Mouse (Mus musculus): ENCODE data around the gene Ipo13. TPM values are rescaled to one million over a fixed set of nuclear protein-coding genes. Genes with fewer than 3 reads are reported as not detected.

The Ipo13 gene
- polyA plus RNA-seq, 1 experiment from 2014 or later: 50.3 TPM

GRCm38 (mm10) chr4:117912685-117913273 is 2.0 kb downstream of the Ipo13 start:
- no peak for ATAC-seq (ENCODE audit: insufficient number of reproducible peaks, insufficient read depth, low FRiP score, low TSS enrichment)
- Histone ChIP-seq H3K4me1 (peaks cover 28% of the 10 kb centered on the region), H3K36me3 (peaks cover 18% of the 10 kb centered on the region), H3K27ac (no peak overlapping the region), H3K4me2 (replicated peaks) (peak overlapping the region; percentile 99), H3K9me3 (no peaks in the 10 kb centered on the region), H3K27me3 (no peaks in the 10 kb centered on the region), H3K9ac (no peak overlapping the region), H3K4me3 (0 out of 2 replicates have a peak overlapping the region, but pooled peaks have one; percentile 85)
- WGBS: 45% methylated on average over 7 of the region's 7 CpGs

GRCm38 (mm10) chr4:117912131-117912561 is 2.7 kb downstream of the Ipo13 start:
- no peak for ATAC-seq (ENCODE audit: insufficient number of reproducible peaks, insufficient read depth, low FRiP score, low TSS enrichment)
- H3K4me2 ChIP-seq (replicated peaks): no peak overlapping the region
- no peaks in the 10 kb centered on the region for H3K27me3 ChIP-seq
- no peak overlapping the region for H3K9ac ChIP-seq
- no peak overlapping the region for H3K4me3 ChIP-seq
- H3K36me3 ChIP-seq: peaks cover 21% of the 10 kb centered on the region
- peaks cover 28% of the 10 kb centered on the region for H3K4me1 ChIP-seq
- H3K9me3 ChIP-seq: no peaks in the 10 kb centered on the region
- H3K27ac ChIP-seq: no peak overlapping the region
- 91% methylated on average over 13 of the region's 13 CpGs for WGBS

GRCm38 (mm10) chr4:117908834-117909453 is 5.9 kb downstream of the Ipo13 start:
- no peak overlapping the region for H3K9ac ChIP-seq

GRCm38 (mm10) chr4:117906196-117906595 is 8.6 kb downstream of the Ipo13 start:
- Histone ChIP-seq H3K9ac (no peak overlapping the region), H3K9me3 (no peaks in the 10 kb centered on the region), H3K4me3 (no peak overlapping the region), H3K36me3 (peaks cover 54% of the 10 kb centered on the region), H3K27ac (no peak overlapping the region), H3K4me2 (replicated peaks) (no peak overlapping the region), H3K4me1 (no peaks in the 10 kb centered on the region; the same call in 1 of the 2 replicates), H3K27me3 (no peaks in the 10 kb centered on the region)
- ATAC-seq (ENCODE audit: insufficient number of reproducible peaks, insufficient read depth, low FRiP score, low TSS enrichment): no peak
- WGBS: 87% methylated on average over 3 of the region's 3 CpGs

More at GRCm38 (mm10) chr4:117908834-117909453, 5.9 kb downstream of the Ipo13 start:
- H3K36me3 ChIP-seq: peaks cover 38% of the 10 kb centered on the region
- WGBS: 78% methylated on average over 8 of the region's 8 CpGs
- H3K27me3 ChIP-seq: no peaks in the 10 kb centered on the region
- no peak overlapping the region for H3K27ac ChIP-seq
- H3K9me3 ChIP-seq: no peaks in the 10 kb centered on the region
- H3K4me2 ChIP-seq (replicated peaks): no peak overlapping the region
- peaks cover 18% of the 10 kb centered on the region for H3K4me1 ChIP-seq
- ATAC-seq (ENCODE audit: insufficient number of reproducible peaks, insufficient read depth, low FRiP score, low TSS enrichment): no peak
- H3K4me3 ChIP-seq: no peak overlapping the region

- Histone ChIP-seq H3K36me3 (peaks cover 65% of the 10 kb centered on the region), H3K4me1 (no peaks in the 10 kb centered on the region; the same call in 1 of the 2 replicates), H3K9ac (no peak overlapping the region), H3K9me3 (no peaks in the 10 kb centered on the region), H3K4me3 (no peak overlapping the region), H3K4me2 (replicated peaks) (no peak overlapping the region), H3K27me3 (no peaks in the 10 kb centered on the region), H3K27ac (no peak overlapping the region)
- no peak for ATAC-seq (ENCODE audit: insufficient number of reproducible peaks, insufficient read depth, low FRiP score, low TSS enrichment)
- 90% methylated on average over 8 of the region's 8 CpGs for WGBS
These were observed 10.0 kb downstream of the Ipo13 start for GRCm38 (mm10) chr4:117904761-117905160.

- peaks cover 72% of the 10 kb centered on the region for H3K36me3 ChIP-seq
- H3K4me1 ChIP-seq: no peaks in the 10 kb centered on the region; the same call in 1 of the 2 replicates
- H3K4me3 ChIP-seq: no peak overlapping the region
- WGBS: 93% methylated on average over 10 of the region's 10 CpGs
- no peak overlapping the region for H3K27ac ChIP-seq
- H3K27me3 ChIP-seq: no peaks in the 10 kb centered on the region
- no peak overlapping the region for H3K4me2 ChIP-seq (replicated peaks)
- no peaks in the 10 kb centered on the region for H3K9me3 ChIP-seq
- no peak overlapping the region for H3K9ac ChIP-seq
- ATAC-seq (ENCODE audit: insufficient number of reproducible peaks, insufficient read depth, low FRiP score, low TSS enrichment): no peak
These were observed 10.7 kb downstream of the Ipo13 start for GRCm38 (mm10) chr4:117904094-117904493.

- H3K36me3 ChIP-seq: peaks cover 92% of the 10 kb centered on the region
- H3K4me3 ChIP-seq: no peak overlapping the region
These were observed 16.7 kb downstream of the Ipo13 start for GRCm38 (mm10) chr4:117898111-117898510.

GRCm38 (mm10) chr4:117896031-117896430 is 18.8 kb downstream of the Ipo13 start:
- H3K36me3 ChIP-seq: peaks cover 71% of the 10 kb centered on the region
- no peaks in the 10 kb centered on the region for H3K9me3 ChIP-seq
- H3K4me1 ChIP-seq: peaks cover 4% of the 10 kb centered on the region
- 91% methylated on average over 6 of the region's 6 CpGs for WGBS
- no peaks in the 10 kb centered on the region for H3K27me3 ChIP-seq
- no peak overlapping the region for H3K9ac ChIP-seq
- H3K4me2 ChIP-seq (replicated peaks): no peak overlapping the region
- no peak for ATAC-seq (ENCODE audit: insufficient number of reproducible peaks, insufficient read depth, low FRiP score, low TSS enrichment)
- no peak overlapping the region for H3K27ac ChIP-seq
- no peak overlapping the region for H3K4me3 ChIP-seq

More at GRCm38 (mm10) chr4:117898111-117898510, 16.7 kb downstream of the Ipo13 start:
- ATAC-seq (ENCODE audit: insufficient number of reproducible peaks, insufficient read depth, low FRiP score, low TSS enrichment): no peak
- H3K4me2 ChIP-seq (replicated peaks): no peak overlapping the region
- no peaks in the 10 kb centered on the region for H3K9me3 ChIP-seq
- H3K4me1 ChIP-seq: no peaks in the 10 kb centered on the region
- no peaks in the 10 kb centered on the region for H3K27me3 ChIP-seq
- WGBS: 75% methylated on average over 3 of the region's 3 CpGs
- H3K9ac ChIP-seq: no peak overlapping the region
- no peak overlapping the region for H3K27ac ChIP-seq

GRCm38 (mm10) chr4:117895339-117895738 is 19.5 kb downstream of the Ipo13 start:
- WGBS: 80% methylated on average over 7 of the region's 7 CpGs
- ATAC-seq (ENCODE audit: insufficient number of reproducible peaks, insufficient read depth, low FRiP score, low TSS enrichment): no peak
- Histone ChIP-seq H3K9ac (no peak overlapping the region), H3K4me3 (no peak overlapping the region), H3K27ac (no peak overlapping the region), H3K9me3 (no peaks in the 10 kb centered on the region), H3K4me1 (peaks cover 6% of the 10 kb centered on the region), H3K4me2 (replicated peaks) (no peak overlapping the region), H3K27me3 (no peaks in the 10 kb centered on the region), H3K36me3 (peaks cover 66% of the 10 kb centered on the region)

- H3K4me1 ChIP-seq: peaks cover 6% of the 10 kb centered on the region
- H3K27ac ChIP-seq: no peak overlapping the region
- no peak overlapping the region for H3K9ac ChIP-seq
- ATAC-seq (ENCODE audit: insufficient number of reproducible peaks, insufficient read depth, low FRiP score, low TSS enrichment): no peak
- no peak overlapping the region for H3K4me3 ChIP-seq
- 90% methylated on average over 8 of the region's 8 CpGs for WGBS
- no peaks in the 10 kb centered on the region for H3K9me3 ChIP-seq
- no peaks in the 10 kb centered on the region for H3K27me3 ChIP-seq
- H3K36me3 ChIP-seq: peaks cover 64% of the 10 kb centered on the region
- no peak overlapping the region for H3K4me2 ChIP-seq (replicated peaks)
These were observed 20.2 kb downstream of the Ipo13 start for GRCm38 (mm10) chr4:117894601-117895000.

- Histone ChIP-seq H3K4me3 (no peak overlapping the region), H3K27me3 (no peaks in the 10 kb centered on the region), H3K9me3 (no peaks in the 10 kb centered on the region), H3K4me1 (peaks cover 6% of the 10 kb centered on the region), H3K9ac (no peak overlapping the region), H3K4me2 (replicated peaks) (no peak overlapping the region), H3K27ac (no peak overlapping the region), H3K36me3 (peaks cover 60% of the 10 kb centered on the region)
- ATAC-seq (ENCODE audit: insufficient number of reproducible peaks, insufficient read depth, low FRiP score, low TSS enrichment): no peak
- WGBS: 19% methylated on average over 9 of the region's 9 CpGs
These were observed 21.4 kb downstream of the Ipo13 start for GRCm38 (mm10) chr4:117893376-117893775.

- Histone ChIP-seq H3K9ac (peak within 1 kb of the TSS; percentile 59), H3K4me2 (replicated peaks) (peak within 1 kb of the TSS; percentile 87), H3K27ac (no peak within 1 kb of the TSS), H3K9me3 (no peaks in the 10 kb centered on the region), H3K4me1 (peaks cover 11% of the 10 kb centered on the region), H3K4me3 (peak within 1 kb of the TSS; percentile 76), H3K36me3 (peaks cover 45% of the 10 kb centered on the region), H3K27me3 (no peaks in the 10 kb centered on the region)
- WGBS: under 1% methylated on average over 21 of the region's 21 CpGs
- ATAC-seq (ENCODE audit: insufficient number of reproducible peaks, insufficient read depth, low FRiP score, low TSS enrichment): peak; percentile 78
These were observed 23.0 kb downstream of the Ipo13 start, which contains the start of gene Dph2 for GRCm38 (mm10) chr4:117891738-117892161. Gene Dph2 (minus strand): TSS chr4:117892032.
